Mouse (Mus musculus): ENCODE data around the gene Rxfp4. TPM values are rescaled to one million over a fixed set of nuclear protein-coding genes. Genes with fewer than 3 reads are reported as not detected.

The Rxfp4 gene
- polyA plus RNA-seq, 1 experiment from 2014 or later: not detected

DNA sequence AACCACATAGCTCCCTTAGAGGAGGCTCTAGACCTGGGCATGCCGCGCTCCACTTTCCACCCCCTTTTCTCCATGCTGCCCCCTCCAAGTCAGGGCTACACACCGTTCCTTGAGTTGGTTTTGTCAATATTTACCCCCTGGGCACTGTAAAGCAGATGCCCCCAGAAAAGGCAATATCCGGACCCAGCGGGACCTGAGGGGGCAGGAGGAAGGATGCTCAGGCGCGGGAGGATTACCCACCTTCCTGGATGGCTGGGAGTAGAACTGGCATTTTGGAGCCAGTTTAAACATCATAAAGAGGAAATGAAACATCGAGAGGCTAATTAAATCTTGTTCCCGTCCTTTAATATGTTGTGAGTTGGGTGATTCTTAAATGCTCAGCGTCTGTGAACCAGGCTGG, 3.8 kb downstream of the Rxfp4 start:
- Histone ChIP-seq H3K27ac (replicated peaks) (no peak overlapping the region), H3K36me3 (peaks cover 45% of the 10 kb centered on the region), H3K9me3 (no peaks in the 10 kb centered on the region), H3K27me3 (no peaks in the 10 kb centered on the region), H3K4me2 (replicated peaks) (no peak overlapping the region), H3K4me3 (no peak overlapping the region), H3K4me1 (no peaks in the 10 kb centered on the region), H3K9ac (replicated peaks) (no peak overlapping the region)
- 86% methylated on average over 10 of the region's 10 CpGs for WGBS
- no peak for ATAC-seq (ENCODE audit: low FRiP score, low read depth)

- H3K9ac ChIP-seq (replicated peaks): no peak overlapping the region
- H3K4me3 ChIP-seq: no peak overlapping the region
- whole genome bisulfite sequencing: 88% methylated on average over 12 of the region's 12 CpGs
- no peak for ATAC-seq (ENCODE audit: low FRiP score, low read depth)
- no peaks in the 10 kb centered on the region for H3K4me1 ChIP-seq
- H3K4me2 ChIP-seq (replicated peaks): no peak overlapping the region
- no peak overlapping the region for H3K27ac ChIP-seq (replicated peaks)
- H3K36me3 ChIP-seq: peaks cover 50% of the 10 kb centered on the region
- no peaks in the 10 kb centered on the region for H3K27me3 ChIP-seq
- H3K9me3 ChIP-seq: no peaks in the 10 kb centered on the region
Measured at GRCm38 (mm10) chr3:88648452-88649168, 4.3 kb downstream of the Rxfp4 start.

DNA sequence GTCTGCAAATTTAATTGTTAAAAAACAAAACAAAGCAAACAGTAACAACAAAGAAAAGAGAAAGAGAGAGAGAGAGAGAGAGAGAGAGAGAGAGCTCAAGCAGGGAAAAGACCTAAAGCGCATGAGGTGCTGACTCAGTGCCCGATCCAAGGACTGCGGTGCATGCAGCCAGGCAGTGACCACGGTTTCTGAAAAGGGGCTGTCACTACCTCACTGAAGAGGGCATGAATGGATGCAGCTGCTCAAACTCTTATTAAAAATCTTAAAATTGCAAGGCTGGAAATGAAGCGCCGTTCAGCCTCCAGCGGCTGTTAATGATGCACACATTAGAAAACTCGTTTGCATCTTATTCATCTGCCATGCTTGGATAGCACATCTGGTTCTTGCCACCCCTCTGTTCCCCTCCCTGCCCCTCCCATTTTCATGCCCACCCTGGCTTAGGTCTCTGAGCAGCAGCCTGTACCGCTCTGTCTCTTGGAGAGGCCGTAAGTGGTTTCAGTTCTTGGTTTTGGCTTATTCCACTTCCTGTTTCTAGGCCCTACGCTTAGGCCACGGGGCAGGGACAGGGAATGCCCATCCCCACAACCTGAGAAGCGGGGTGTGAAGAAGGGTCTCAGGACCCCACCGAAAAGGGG, 5.0 kb downstream of the Rxfp4 start:
- 94% methylated on average over 14 of the region's 14 CpGs for whole genome bisulfite sequencing
- Histone ChIP-seq H3K27me3 (no peaks in the 10 kb centered on the region), H3K9ac (replicated peaks) (no peak overlapping the region), H3K4me3 (no peak overlapping the region), H3K27ac (replicated peaks) (no peak overlapping the region), H3K4me1 (no peaks in the 10 kb centered on the region), H3K4me2 (replicated peaks) (no peak overlapping the region), H3K36me3 (peaks cover 57% of the 10 kb centered on the region), H3K9me3 (no peaks in the 10 kb centered on the region)
- ATAC-seq (ENCODE audit: low FRiP score, low read depth): no peak

- Histone ChIP-seq H3K27me3 (no peaks in the 10 kb centered on the region), H3K27ac (replicated peaks) (no peak overlapping the region), H3K9me3 (no peaks in the 10 kb centered on the region), H3K9ac (replicated peaks) (no peak overlapping the region), H3K4me1 (no peaks in the 10 kb centered on the region), H3K36me3 (peaks cover 66% of the 10 kb centered on the region), H3K4me2 (replicated peaks) (no peak overlapping the region), H3K4me3 (no peak overlapping the region)
- ATAC-seq (ENCODE audit: low FRiP score, low read depth): no peak
- 81% methylated on average over 3 of the region's 3 CpGs for WGBS
Measured at GRCm38 (mm10) chr3:88647076-88647475, 5.9 kb downstream of the Rxfp4 start.

DNA sequence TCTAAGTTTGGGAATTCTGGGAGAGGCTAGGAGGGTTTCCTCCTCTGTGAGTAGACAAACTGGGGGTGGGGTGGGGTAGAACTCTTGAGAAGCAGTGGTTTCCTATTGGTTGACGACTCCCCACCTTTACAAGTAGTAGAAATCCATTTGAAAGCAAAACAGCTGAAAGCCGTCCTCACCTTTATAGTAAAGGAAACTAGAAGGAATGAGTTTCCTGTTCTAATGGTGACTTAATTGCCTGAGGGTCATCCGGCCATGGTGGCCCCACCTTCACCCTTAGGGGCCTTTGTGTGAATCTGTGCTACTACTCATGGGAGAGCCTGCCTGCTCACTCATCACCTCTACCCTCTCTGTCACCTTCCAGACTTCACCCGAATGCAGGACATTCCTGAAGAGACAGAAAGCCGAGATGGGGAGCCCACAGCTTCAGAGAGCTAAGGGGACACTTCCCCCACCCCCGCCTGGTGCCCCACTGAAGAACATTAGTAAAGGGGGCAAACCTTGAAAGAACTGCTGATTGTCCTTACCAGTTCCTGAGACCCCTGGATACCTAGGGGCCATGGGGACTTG, 6.4 kb downstream of the Rxfp4 start:
- no peak for ATAC-seq (ENCODE audit: low FRiP score, low read depth)
- no peak overlapping the region for H3K4me3 ChIP-seq
- no peaks in the 10 kb centered on the region for H3K27me3 ChIP-seq
- H3K36me3 ChIP-seq: peaks cover 71% of the 10 kb centered on the region
- H3K27ac ChIP-seq (replicated peaks): no peak overlapping the region
- 90% methylated on average over 6 of the region's 6 CpGs for WGBS
- no peaks in the 10 kb centered on the region for H3K4me1 ChIP-seq
- H3K9me3 ChIP-seq: no peaks in the 10 kb centered on the region
- H3K9ac ChIP-seq (replicated peaks): no peak overlapping the region
- H3K4me2 ChIP-seq (replicated peaks): no peak overlapping the region

- Histone ChIP-seq H3K4me1 (no peaks in the 10 kb centered on the region), H3K9ac (replicated peaks) (no peak overlapping the region), H3K4me2 (replicated peaks) (no peak overlapping the region), H3K36me3 (peaks cover 77% of the 10 kb centered on the region), H3K27me3 (no peaks in the 10 kb centered on the region), H3K4me3 (no peak overlapping the region), H3K9me3 (no peaks in the 10 kb centered on the region), H3K27ac (replicated peaks) (no peak overlapping the region)
- ATAC-seq (ENCODE audit: low FRiP score, low read depth): no peak
- 94% methylated on average over 12 of the region's 12 CpGs for WGBS
Measured at GRCm38 (mm10) chr3:88645937-88646336, 7.0 kb downstream of the Rxfp4 start.

DNA sequence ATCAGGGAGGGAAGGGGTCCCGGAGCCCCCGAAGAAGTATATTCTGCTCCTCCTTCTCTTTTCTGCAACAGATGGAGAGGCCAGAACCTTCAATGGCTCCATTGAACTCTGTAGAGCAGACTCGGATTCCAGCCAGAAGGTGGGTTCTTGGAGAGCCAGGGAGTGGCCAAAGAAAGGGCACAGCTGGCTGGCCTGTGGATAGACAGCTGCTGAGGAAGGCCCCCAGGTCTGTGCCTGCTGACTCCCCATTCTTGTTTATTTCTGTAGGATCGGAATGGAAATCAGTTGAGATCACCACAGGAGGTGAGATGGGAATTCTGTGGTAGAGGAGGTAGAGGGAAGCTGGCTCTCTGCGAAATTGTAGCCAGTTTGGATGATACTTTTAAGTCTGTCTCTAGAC, 9.9 kb downstream of the Rxfp4 start:
- H3K36me3 ChIP-seq: peaks cover 98% of the 10 kb centered on the region

DNA sequence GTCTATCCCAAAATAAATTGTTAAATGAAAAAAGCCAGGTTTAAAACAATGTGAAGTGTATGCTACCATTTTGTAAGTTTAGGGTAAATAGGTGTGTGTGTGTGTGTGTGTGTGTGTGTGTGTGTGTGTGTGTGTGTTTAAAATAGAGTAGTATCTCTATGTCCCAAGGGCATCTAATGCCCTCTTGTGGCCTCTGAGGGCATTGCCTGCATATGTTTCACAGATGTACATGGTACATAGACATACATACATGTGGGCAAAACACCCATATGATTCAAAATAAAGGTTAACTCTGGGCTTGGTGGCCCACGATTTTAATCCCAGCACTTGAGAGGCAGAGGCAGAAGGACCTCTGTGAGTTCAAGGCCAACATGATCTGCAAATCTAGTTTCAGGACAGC, 12.3 kb downstream of the Rxfp4 start:
- Histone ChIP-seq H3K4me2 (replicated peaks) (no peak overlapping the region), H3K27me3 (no peaks in the 10 kb centered on the region), H3K4me3 (no peak overlapping the region), H3K4me1 (no peaks in the 10 kb centered on the region), H3K9ac (replicated peaks) (no peak overlapping the region), H3K9me3 (0 out of 2 replicates have a peak, but pooled peaks cover 3% of the 10 kb centered on the region), H3K36me3 (peaks cover 97% of the 10 kb centered on the region), H3K27ac (replicated peaks) (no peak overlapping the region)
- WGBS: 73% methylated on average over 1 of the region's 1 CpGs
- ATAC-seq (ENCODE audit: low FRiP score, low read depth): 0 out of 2 replicates have a peak, but pooled peaks have one; percentile 27

More for the DNA sequence above, 9.9 kb downstream of the Rxfp4 start:
- no peak overlapping the region for H3K4me2 ChIP-seq (replicated peaks)
- H3K4me3 ChIP-seq: no peak overlapping the region
- ATAC-seq (ENCODE audit: low FRiP score, low read depth): no peak
- H3K27me3 ChIP-seq: no peaks in the 10 kb centered on the region
- no peaks in the 10 kb centered on the region for H3K9me3 ChIP-seq
- no peak overlapping the region for H3K27ac ChIP-seq (replicated peaks)
- 87% methylated on average over 5 of the region's 5 CpGs for WGBS
- no peaks in the 10 kb centered on the region for H3K4me1 ChIP-seq
- no peak overlapping the region for H3K9ac ChIP-seq (replicated peaks)

DNA sequence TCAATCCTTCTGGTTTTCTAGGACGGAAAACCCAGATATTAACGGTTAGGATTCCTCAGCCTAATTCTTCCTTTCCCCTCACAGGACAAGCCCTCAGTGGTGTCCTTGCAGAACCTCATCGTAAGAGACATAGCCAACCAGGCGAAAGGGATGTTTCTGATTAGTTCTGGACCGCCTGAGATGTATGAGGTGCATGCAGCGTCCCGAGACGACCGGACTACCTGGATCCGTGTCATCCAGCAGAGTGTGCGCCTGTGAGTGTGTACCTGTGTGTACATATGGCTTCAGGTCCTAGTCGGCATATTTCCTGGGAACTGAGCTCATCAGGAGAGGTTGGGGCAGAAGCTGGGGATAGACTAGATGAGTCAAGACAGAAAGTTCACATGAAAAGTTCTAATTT, 13.7 kb downstream of the Rxfp4 start:
- Histone ChIP-seq H3K4me1 (no peaks in the 10 kb centered on the region), H3K4me3 (no peak overlapping the region), H3K27ac (replicated peaks) (no peak overlapping the region), H3K27me3 (no peaks in the 10 kb centered on the region), H3K9me3 (0 out of 2 replicates have a peak, but pooled peaks cover 3% of the 10 kb centered on the region), H3K36me3 (peaks cover 97% of the 10 kb centered on the region), H3K4me2 (replicated peaks) (no peak overlapping the region), H3K9ac (replicated peaks) (no peak overlapping the region)
- WGBS: 95% methylated on average over 12 of the region's 12 CpGs
- no peak for ATAC-seq (ENCODE audit: low FRiP score, low read depth)

DNA sequence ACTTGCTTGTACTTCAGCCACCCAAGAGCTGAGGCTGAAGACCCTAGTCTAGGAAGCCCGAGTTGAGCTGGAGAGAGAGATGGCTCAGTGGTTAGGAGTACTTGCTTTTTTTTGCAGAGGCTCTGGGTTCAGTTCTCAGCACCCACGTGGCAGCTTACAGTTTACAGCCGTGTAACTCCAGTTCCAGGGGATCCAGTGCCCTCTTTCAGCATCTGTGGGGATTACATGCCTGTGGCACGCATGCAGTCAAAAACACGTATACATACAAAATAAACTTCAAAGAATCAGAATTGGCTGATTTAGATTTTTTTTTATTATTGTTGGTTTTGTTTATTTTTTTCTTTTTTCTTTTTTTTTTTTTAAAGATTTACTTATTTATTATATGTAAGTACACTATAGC, 15.8 kb downstream of the Rxfp4 start:
- 95% methylated on average over 5 of the region's 5 CpGs for WGBS
- no peak for ATAC-seq (ENCODE audit: low FRiP score, low read depth)
- Histone ChIP-seq H3K27ac (replicated peaks) (no peak overlapping the region), H3K36me3 (peaks cover 97% of the 10 kb centered on the region), H3K27me3 (no peaks in the 10 kb centered on the region), H3K4me2 (replicated peaks) (no peak overlapping the region), H3K4me1 (no peaks in the 10 kb centered on the region), H3K9me3 (0 out of 2 replicates have a peak, but pooled peaks cover 3% of the 10 kb centered on the region), H3K4me3 (no peak overlapping the region), H3K9ac (replicated peaks) (no peak overlapping the region)

DNA sequence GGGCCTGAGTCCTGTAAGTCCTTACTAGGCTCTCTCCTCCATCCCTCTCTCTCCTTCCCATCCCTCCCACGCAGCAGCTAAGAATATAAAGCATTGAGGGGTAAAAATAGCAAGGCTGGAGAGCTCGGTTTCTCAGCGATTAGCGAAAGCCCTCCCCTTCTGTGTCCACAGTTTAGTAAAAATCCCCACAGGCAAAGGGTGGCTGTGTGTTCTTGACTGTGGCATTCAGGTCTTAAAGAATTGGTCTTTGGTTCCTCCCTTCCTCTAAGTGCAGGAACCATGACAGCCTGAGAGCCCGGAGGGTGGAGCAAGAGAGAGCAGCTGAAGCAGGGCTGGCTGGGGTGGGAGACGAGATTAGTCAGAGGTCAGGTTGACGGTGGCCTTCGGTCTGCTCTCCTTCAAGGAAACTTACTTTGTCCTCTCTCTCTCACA, 16.4 kb downstream of the Rxfp4 start:
- 0 out of 2 replicates have a peak, but pooled peaks cover 3% of the 10 kb centered on the region for H3K9me3 ChIP-seq
- WGBS: 96% methylated on average over 8 of the region's 8 CpGs
- H3K9ac ChIP-seq (replicated peaks): no peak overlapping the region
- no peak overlapping the region for H3K27ac ChIP-seq (replicated peaks)
- H3K4me3 ChIP-seq: no peak overlapping the region
- no peaks in the 10 kb centered on the region for H3K27me3 ChIP-seq
- peaks cover 97% of the 10 kb centered on the region for H3K36me3 ChIP-seq
- ATAC-seq (ENCODE audit: low FRiP score, low read depth): no peak
- H3K4me1 ChIP-seq: no peaks in the 10 kb centered on the region
- H3K4me2 ChIP-seq (replicated peaks): no peak overlapping the region

DNA sequence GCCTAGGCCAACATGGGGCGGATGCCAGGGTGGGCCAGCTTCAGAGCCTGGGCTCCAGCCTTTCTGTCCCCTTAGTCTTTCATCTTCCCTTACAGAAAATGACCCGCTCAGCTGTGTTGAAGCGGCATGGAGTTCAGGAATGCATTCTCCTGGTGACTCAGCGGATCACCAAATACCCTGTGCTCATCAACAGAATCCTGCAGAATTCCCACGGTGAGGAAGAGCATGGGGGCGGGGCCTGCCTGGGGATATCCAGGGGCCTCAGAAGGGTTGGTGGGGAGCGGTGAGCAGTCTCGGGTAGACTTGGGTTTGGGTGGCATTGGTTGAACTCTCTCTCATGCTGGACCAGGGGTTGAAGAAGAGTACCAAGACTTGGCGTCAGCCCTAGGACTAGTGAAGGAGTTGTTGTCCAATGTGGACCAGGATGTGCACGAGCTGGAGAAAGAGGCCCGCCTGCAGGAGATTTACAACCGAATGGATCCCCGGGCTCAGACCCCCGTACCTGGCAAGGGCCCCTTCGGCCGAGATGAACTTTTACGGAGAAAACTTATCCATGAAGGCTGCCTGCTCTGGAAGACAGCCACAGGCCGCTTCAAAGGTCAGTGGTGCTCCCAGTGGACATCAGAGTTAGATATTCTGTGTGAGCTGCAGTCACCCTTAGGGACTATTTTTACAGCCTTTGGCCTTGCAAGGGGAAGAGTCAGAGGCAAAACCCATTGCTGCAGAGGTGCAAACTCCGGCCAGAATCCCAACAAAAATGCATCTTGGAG, 17.3 kb downstream of the Rxfp4 start:
- 89% methylated on average over 19 of the region's 19 CpGs for WGBS
- Histone ChIP-seq H3K9ac (replicated peaks) (no peak overlapping the region), H3K27ac (replicated peaks) (no peak overlapping the region), H3K4me2 (replicated peaks) (no peak overlapping the region), H3K9me3 (0 out of 2 replicates have a peak, but pooled peaks cover 3% of the 10 kb centered on the region), H3K36me3 (peaks cover 97% of the 10 kb centered on the region), H3K4me3 (no peak overlapping the region), H3K4me1 (no peaks in the 10 kb centered on the region), H3K27me3 (no peaks in the 10 kb centered on the region)
- no peak for ATAC-seq (ENCODE audit: low FRiP score, low read depth)

Data from midbrain, embryonic 12.5 days (tissue).